Comparison of ENCODE assay signal across 15 mouse cellular contexts in genomic region chr3:66895731-66896130, GRCm38 (mm10).
DNase-seq lines count a peak whose midpoint lies in the region.
"Had no signal": no experiment of that assay in that cellular context is flagged by ENCODE, and none has a peak within 500 bp of the region (broad histone marks: within the 10 kb centered on the region; RNA-seq: fewer than 3 reads in every experiment).

No protein-coding gene starts in this region.

- peak; percentile 91 for DNase-seq in 3T3-L1 (ENCODE audit: low read depth, low spot score)
- peak; percentile 26 for DNase-seq in NIH3T3 (ENCODE audit: low read depth)
- no peak for DNase-seq in lung, postnatal 36 days
- no peak for DNase-seq in gastrocnemius, postnatal 4 days (ENCODE audit: low spot score in 2 of 2)
- DNase-seq in embryo, embryonic 10.5 days (ENCODE audit: low spot score), result no peak
- DNase-seq: adrenal gland, adult 2 months; adrenal gland, postnatal 10 days; adrenal gland, postnatal 25 days; cerebellum, adult 11 months; cerebellum, adult 18-20 months; cerebellum, adult 8-10 months; cerebellum, adult 9-11 months; cerebellum, postnatal 14 days; cerebellum, postnatal 36 days; forebrain, postnatal 0 days had no signal

Comparison
In these comparisons a context has a peak if more than half of its experiments do, and no peak if none do; other contexts are left out.
1. DNase-seq: peak in 3T3-L1 (single experiment) and NIH3T3 (single experiment); none in lung, postnatal 36 days (single experiment), gastrocnemius, postnatal 4 days (0 of 2) and embryo, embryonic 10.5 days (single experiment).